Mouse (Mus musculus) spleen, adult 2 months (tissue): ENCODE measurements around the gene Calcb.

Experiments used
- CTCF ChIP-seq: fragments of 200-500 bp; IDR thresholded peaks from 2 replicates; pipeline ENCODE4 v1.5.1; 2011; ENCODE audit warnings: mild to moderate bottlenecking, inconsistent platforms; ENCODE audit not compliant: insufficient read depth, insufficient read length, insufficient replicate concordance; ENCODE audit errors: extremely low read depth
- POLR2A ChIP-seq: fragments of 200-500 bp; IDR thresholded peaks from 2 replicates; pipeline ENCODE4 v1.6.1; 2011; ENCODE audit warnings: low read depth, low read length, inconsistent platforms

DNA sequence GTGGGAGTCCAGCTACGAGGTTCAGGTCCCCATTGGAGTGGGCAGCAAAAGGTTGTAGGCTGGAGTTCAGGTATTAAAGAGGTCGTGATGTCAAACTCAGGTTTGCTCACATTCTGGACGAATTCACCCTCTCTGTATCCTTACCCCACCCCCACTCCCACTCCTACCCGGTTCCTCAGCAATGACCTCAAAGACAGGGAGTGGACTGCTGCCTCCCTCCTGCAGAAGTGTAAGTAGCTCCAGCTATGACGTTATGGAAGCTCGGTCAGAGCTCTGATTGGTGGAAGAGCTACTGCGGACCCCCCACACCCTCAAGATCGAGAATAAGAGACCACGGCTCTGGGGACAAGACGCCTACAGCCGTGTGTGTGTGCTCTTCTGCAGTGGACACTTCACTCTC is at the start of gene Calcb:
- TF ChIP-seq POLR2A (no peak), CTCF (no peak)
